Mouse (Mus musculus): ENCODE results near the gene Ttc27.

GRCm38 (mm10) chr17:74808901-74809300 is 91.4 kb downstream of the Ttc27 start:
- TF ChIP-seq CTCF (IDR thresholded peaks at IDR 0.05; ENCODE audit: low read depth) (no peak), EP300 (optimal IDR thresholded peaks at IDR 0.05) (no peak)
